Mouse (Mus musculus): Measurements from ENCODE around the gene Otud7a. TPM values are rescaled to one million over a fixed set of nuclear protein-coding genes. Genes with fewer than 3 reads are reported as not detected.
A peak's percentile ranks its signal among the peaks of the same experiment; 100 is the strongest.

Otud7a gene
- polyA plus RNA-seq, 1 experiment from 2014 or later, result 2.0 TPM

DNA sequence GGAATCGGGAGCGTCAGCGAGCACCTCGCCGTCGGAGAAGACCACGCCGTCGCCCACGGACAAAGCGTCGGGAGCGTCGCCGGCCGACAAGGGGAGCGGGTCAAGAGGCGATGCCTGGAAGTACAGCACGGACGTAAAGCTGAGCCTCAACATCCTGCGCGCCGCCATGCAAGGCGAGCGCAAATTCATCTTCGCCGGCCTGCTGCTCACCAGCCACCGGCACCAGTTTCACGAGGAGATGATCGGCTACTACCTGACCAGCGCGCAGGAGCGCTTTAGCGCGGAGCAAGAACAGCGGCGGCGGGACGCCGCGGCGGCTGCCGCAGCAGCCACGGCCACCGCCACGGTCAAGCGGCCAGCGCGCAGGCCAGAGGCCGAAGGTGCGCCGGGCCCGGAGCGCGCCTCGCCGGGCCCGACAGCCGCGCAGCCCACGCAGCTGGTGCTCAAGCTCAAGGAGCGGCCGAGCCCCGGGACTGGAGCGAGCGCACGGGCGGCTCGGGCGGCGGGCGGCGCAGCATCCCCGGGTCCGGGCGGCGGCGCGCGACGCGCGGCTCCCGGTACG, 313.2 kb downstream of the Otud7a start:
- H3K27ac ChIP-seq, result no peak overlapping the region
- under 1% methylated on average over 76 of the region's 85 CpGs for WGBS

GRCm38 (mm10) chr7:63758240-63758826, 313.8 kb downstream of the Otud7a start:
- peak; percentile 69 for ATAC-seq
- Histone ChIP-seq H3K9ac (replicated peaks) (peak overlapping the region; percentile 68), H3K27ac (no peak overlapping the region), H3K4me2 (replicated peaks) (peak overlapping the region; percentile 73), H3K9me3 (no peaks in the 10 kb centered on the region), H3K4me3 (replicated peaks) (peak overlapping the region; percentile 49), H3K27me3 (peaks cover 87% of the 10 kb centered on the region), H3K36me3 (no peaks in the 10 kb centered on the region), H3K4me1 (replicated peaks) (peaks cover 48% of the 10 kb centered on the region)
- under 1% methylated on average over 87 of the region's 97 CpGs for WGBS

More for the DNA sequence above, 313.2 kb downstream of the Otud7a start:
- Histone ChIP-seq H3K9me3 (no peaks in the 10 kb centered on the region), H3K36me3 (no peaks in the 10 kb centered on the region), H3K4me3 (replicated peaks) (peak overlapping the region; percentile 49), H3K4me1 (replicated peaks) (peaks cover 51% of the 10 kb centered on the region), H3K9ac (replicated peaks) (peak overlapping the region; percentile 68), H3K27me3 (peaks cover 84% of the 10 kb centered on the region), H3K4me2 (replicated peaks) (peak overlapping the region; percentile 73)
- no peak for ATAC-seq

- no peak for ATAC-seq
- no peak overlapping the region for H3K9ac ChIP-seq (replicated peaks)
- no peak overlapping the region for H3K27ac ChIP-seq
- peaks cover 35% of the 10 kb centered on the region for H3K4me1 ChIP-seq (replicated peaks)
- no peak overlapping the region for H3K4me3 ChIP-seq (replicated peaks)
- no peaks in the 10 kb centered on the region for H3K36me3 ChIP-seq
- peaks cover 81% of the 10 kb centered on the region for H3K27me3 ChIP-seq
- H3K9me3 ChIP-seq, result no peaks in the 10 kb centered on the region
- 30% methylated on average over 5 of the region's 5 CpGs for WGBS
- H3K4me2 ChIP-seq (replicated peaks), result no peak overlapping the region
Observed at GRCm38 (mm10) chr7:63759606-63760005, 315.1 kb downstream of the Otud7a start.

- Histone ChIP-seq H3K4me1 (replicated peaks) (peaks cover 21% of the 10 kb centered on the region), H3K9me3 (no peaks in the 10 kb centered on the region), H3K4me2 (replicated peaks) (no peak overlapping the region), H3K27me3 (peaks cover 56% of the 10 kb centered on the region), H3K27ac (no peak overlapping the region), H3K36me3 (no peaks in the 10 kb centered on the region), H3K4me3 (replicated peaks) (no peak overlapping the region), H3K9ac (replicated peaks) (no peak overlapping the region)
- 75% methylated on average over 3 of the region's 3 CpGs for WGBS
- ATAC-seq, result no peak
Observed at GRCm38 (mm10) chr7:63762529-63762928, 318.0 kb downstream of the Otud7a start.

- Histone ChIP-seq H3K9ac (replicated peaks) (no peak overlapping the region), H3K4me2 (replicated peaks) (no peak overlapping the region), H3K9me3 (no peaks in the 10 kb centered on the region), H3K27ac (no peak overlapping the region), H3K4me1 (replicated peaks) (peaks cover 16% of the 10 kb centered on the region), H3K4me3 (replicated peaks) (no peak overlapping the region), H3K36me3 (no peaks in the 10 kb centered on the region), H3K27me3 (peaks cover 3% of the 10 kb centered on the region; the same call in 1 of the 2 replicates)
- peak; percentile 86 for ATAC-seq
- 41% methylated on average over 5 of the region's 5 CpGs for WGBS
Observed at GRCm38 (mm10) chr7:63768398-63769029, 324.0 kb downstream of the Otud7a start.

- Histone ChIP-seq H3K4me3 (replicated peaks) (no peak overlapping the region), H3K27ac (no peak overlapping the region), H3K4me1 (replicated peaks) (peaks cover 10% of the 10 kb centered on the region), H3K27me3 (no peaks in the 10 kb centered on the region), H3K4me2 (replicated peaks) (no peak overlapping the region), H3K9me3 (no peaks in the 10 kb centered on the region), H3K9ac (replicated peaks) (no peak overlapping the region), H3K36me3 (no peaks in the 10 kb centered on the region)
- 96% methylated on average over 1 of the region's 1 CpGs for WGBS
- ATAC-seq, result no peak
Observed at GRCm38 (mm10) chr7:63773268-63773667, 328.7 kb downstream of the Otud7a start.

GRCm38 (mm10) chr7:63774291-63774690, 329.7 kb downstream of the Otud7a start:
- Histone ChIP-seq H3K27me3 (no peaks in the 10 kb centered on the region), H3K36me3 (no peaks in the 10 kb centered on the region), H3K9ac (replicated peaks) (no peak overlapping the region), H3K9me3 (no peaks in the 10 kb centered on the region), H3K27ac (no peak overlapping the region), H3K4me1 (replicated peaks) (no peaks in the 10 kb centered on the region), H3K4me2 (replicated peaks) (no peak overlapping the region), H3K4me3 (replicated peaks) (no peak overlapping the region)
- no peak for ATAC-seq
- 36% methylated on average over 1 of the region's 1 CpGs for WGBS

GRCm38 (mm10) chr7:63777328-63777727, 332.8 kb downstream of the Otud7a start:
- H3K9me3 ChIP-seq, result no peaks in the 10 kb centered on the region
- H3K27ac ChIP-seq, result no peak overlapping the region
- H3K27me3 ChIP-seq, result no peaks in the 10 kb centered on the region
- no peak overlapping the region for H3K4me2 ChIP-seq (replicated peaks)
- no peak for ATAC-seq
- H3K9ac ChIP-seq (replicated peaks), result no peak overlapping the region
- H3K4me3 ChIP-seq (replicated peaks), result no peak overlapping the region
- no peaks in the 10 kb centered on the region for H3K4me1 ChIP-seq (replicated peaks)
- no peaks in the 10 kb centered on the region for H3K36me3 ChIP-seq
- WGBS, result 89% methylated on average over 4 of the region's 4 CpGs

DNA sequence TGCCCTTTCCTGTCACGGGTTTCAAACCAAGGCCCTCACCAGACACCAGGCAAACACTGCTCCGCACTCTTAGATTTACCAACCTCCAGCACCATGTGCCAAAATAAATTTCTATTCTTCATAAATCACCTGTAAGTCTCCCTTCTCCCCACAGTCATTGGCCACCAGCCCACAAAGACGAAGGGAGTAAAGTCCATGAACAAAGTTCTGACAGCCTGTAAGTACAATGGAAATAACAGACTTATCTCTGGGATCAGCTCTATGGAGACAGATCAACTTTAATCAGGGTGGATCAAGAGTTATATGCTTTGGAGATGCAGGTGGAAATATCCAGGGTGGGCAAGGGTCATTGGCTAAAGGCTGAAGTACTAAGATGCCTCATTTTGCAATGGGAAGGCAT, 336.3 kb downstream of the Otud7a start:
- no peak overlapping the region for H3K4me2 ChIP-seq (replicated peaks)
- ATAC-seq, result no peak
- H3K9me3 ChIP-seq, result no peaks in the 10 kb centered on the region
- H3K4me3 ChIP-seq (replicated peaks), result no peak overlapping the region
- 88% methylated on average over 3 of the region's 3 CpGs for WGBS
- H3K27ac ChIP-seq, result no peak overlapping the region
- no peaks in the 10 kb centered on the region for H3K4me1 ChIP-seq (replicated peaks)
- H3K27me3 ChIP-seq, result no peaks in the 10 kb centered on the region
- H3K9ac ChIP-seq (replicated peaks), result no peak overlapping the region
- H3K36me3 ChIP-seq, result no peaks in the 10 kb centered on the region

GRCm38 (mm10) chr7:63789743-63790142, 345.2 kb downstream of the Otud7a start:
- Histone ChIP-seq H3K27ac (no peak overlapping the region), H3K4me3 (replicated peaks) (no peak overlapping the region), H3K4me1 (replicated peaks) (no peaks in the 10 kb centered on the region), H3K4me2 (replicated peaks) (no peak overlapping the region), H3K9ac (replicated peaks) (no peak overlapping the region), H3K27me3 (no peaks in the 10 kb centered on the region), H3K9me3 (no peaks in the 10 kb centered on the region), H3K36me3 (no peaks in the 10 kb centered on the region)
- ATAC-seq, result no peak
- WGBS, result 45% methylated on average over 5 of the region's 5 CpGs

DNA sequence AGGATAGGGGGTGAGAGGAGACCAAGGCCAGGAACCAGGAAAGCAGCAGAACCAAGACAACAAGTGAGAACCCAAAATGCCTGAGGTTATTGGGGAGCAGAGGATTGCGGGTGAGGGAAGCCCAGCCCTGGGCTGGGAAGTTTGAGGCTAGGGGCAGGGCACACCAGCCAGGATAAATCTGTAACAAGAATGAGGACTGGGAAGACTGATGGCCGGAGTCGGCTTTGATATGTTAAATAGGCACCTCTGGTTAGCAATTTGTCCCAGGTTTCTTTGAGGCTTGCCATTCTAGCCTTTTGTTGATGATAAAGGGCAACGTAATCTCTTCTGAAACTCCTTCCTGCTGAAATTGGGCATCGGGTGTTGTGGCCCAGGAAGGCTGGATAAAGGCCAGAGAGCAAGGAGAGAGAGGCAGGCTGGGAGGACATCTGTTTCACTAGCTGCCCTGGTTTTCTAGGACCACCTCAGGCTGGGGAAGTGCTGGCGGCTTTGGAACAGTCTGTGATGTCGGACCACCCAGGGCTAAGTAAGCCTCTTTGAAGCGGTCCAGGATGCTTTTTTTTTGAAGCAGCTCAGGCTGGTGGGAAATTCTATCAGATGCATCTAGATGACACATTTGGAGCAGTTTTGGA, 351.6 kb downstream of the Otud7a start:
- ATAC-seq, result peak; percentile 87
- Histone ChIP-seq H3K27me3 (no peaks in the 10 kb centered on the region), H3K4me2 (replicated peaks) (no peak overlapping the region), H3K4me3 (replicated peaks) (no peak overlapping the region), H3K36me3 (no peaks in the 10 kb centered on the region), H3K27ac (no peak overlapping the region), H3K4me1 (replicated peaks) (peaks cover 13% of the 10 kb centered on the region), H3K9me3 (no peaks in the 10 kb centered on the region), H3K9ac (replicated peaks) (no peak overlapping the region)
- WGBS, result 2% methylated on average over 8 of the region's 8 CpGs

DNA sequence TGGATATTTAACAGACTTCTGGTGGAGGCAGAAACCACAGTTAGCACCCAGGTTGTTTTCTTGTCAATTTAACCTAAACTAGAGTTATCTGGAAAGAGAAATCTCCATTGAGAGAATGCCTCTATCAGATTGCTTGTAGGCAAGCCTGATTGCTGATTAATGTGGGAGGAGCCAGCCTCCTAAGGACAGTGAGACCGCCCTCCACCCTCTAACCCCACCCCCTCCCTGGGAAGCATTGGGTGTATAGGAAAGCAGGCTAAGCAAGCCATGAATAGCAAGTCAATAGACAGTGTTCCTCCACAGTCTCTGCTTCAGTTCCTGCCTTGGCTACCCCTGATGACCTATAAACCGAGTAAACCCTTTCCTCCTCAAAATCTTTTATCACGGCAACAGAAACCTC, 353.9 kb downstream of the Otud7a start:
- no peaks in the 10 kb centered on the region for H3K36me3 ChIP-seq
- no peak overlapping the region for H3K4me2 ChIP-seq (replicated peaks)
- H3K27me3 ChIP-seq, result no peaks in the 10 kb centered on the region
- no peak overlapping the region for H3K4me3 ChIP-seq (replicated peaks)
- no peak overlapping the region for H3K27ac ChIP-seq
- H3K4me1 ChIP-seq (replicated peaks), result peaks cover 13% of the 10 kb centered on the region
- H3K9me3 ChIP-seq, result no peaks in the 10 kb centered on the region
- no peak for ATAC-seq
- WGBS, result 85% methylated on average over 3 of the region's 3 CpGs
- H3K9ac ChIP-seq (replicated peaks), result no peak overlapping the region

Data from midbrain, embryonic 13.5 days (tissue).